ENCODE assay signal across 8 mouse cellular contexts in genomic region chr10:62230708-62231394, GRCm38 (mm10). TPM values are rescaled to one million over a fixed set of nuclear protein-coding genes. Genes with fewer than 3 reads are reported as not detected.
DNase-seq lines count a peak whose midpoint lies in the region; ATAC-seq lines count a peak whose summit lies in the region.

TSS of gene Tspan15 (minus strand) at chr10:62231251.

- ATAC-seq in megakaryocyte progenitor cell, adult 5-6 weeks (replicated peaks; ENCODE audit: poor library complexity) = peak; percentile 98

- intact Hi-C loops in gastrocnemius, postnatal 14 days (cut with DNase I; ENCODE audit: low total_unique reads) = no loop called here

- peak; percentile 99 for DNase-seq in adrenal gland, adult 2 months
- DNase-seq in embryo, embryonic 10.5 days (ENCODE audit: low spot score) = peak; percentile 97
- peak; percentile 93 for DNase-seq in gastrocnemius, postnatal 14 days
- peak; percentile 80 for DNase-seq in induced T-regulatory cell, adult 2 months (ENCODE audit: low read depth)
- DNase-seq in left cerebral cortex, adult 9 months (ENCODE audit: low spot score in 2 of 2) = peak; percentile 38 to 84
- peak; percentile 77 for DNase-seq in right cerebral cortex, postnatal 14 days
- DNase-seq in urinary bladder, postnatal 25 days (ENCODE audit: low spot score) = peak; percentile 92

RNA-seq across cellular contexts. Expression of gene Tspan15, which starts in this region (rescaled TPM):
- total RNA-seq in adrenal gland, adult 2 months (2021) = 10 to 100 TPM; 14.4 to 22.5 TPM
- polyA plus RNA-seq in adrenal gland, adult 2 months (2012; rRNA removed) = 66.3 and 71.2 TPM in 2 replicates
- total RNA-seq in gastrocnemius, postnatal 14 days (2021) = 10 to 100 TPM; 11.4 TPM
- 0.15 and 0.49 TPM in 2 replicates for total RNA-seq in megakaryocyte progenitor cell, adult 5-6 weeks (2015)
- total RNA-seq in megakaryocyte progenitor cell, adult 5-6 weeks (2017) = 0.21 TPM in 1 of 2 replicates, not detected in the other

Comparison
In these comparisons a context has a peak if more than half of its experiments do, and no peak if none do; other contexts are left out.
1. Peak in every context shown above with its lines: DNase-seq and ATAC-seq.
2. RNA of gene Tspan15 (total RNA-seq): 14.4 to 22.5 TPM in adrenal gland, adult 2 months and 11.4 TPM in gastrocnemius, postnatal 14 days; 0.15 to 0.49 TPM in megakaryocyte progenitor cell, adult 5-6 weeks; every median in the first group is over 4 times any median in the second.
3. Peak in ATAC-seq in megakaryocyte progenitor cell, adult 5-6 weeks; RNA of the gene not detected or under 1 TPM.